Mouse (Mus musculus): ENCODE data around the gene Mllt3. TPM values are rescaled to one million over a fixed set of nuclear protein-coding genes. Genes with fewer than 3 reads are reported as not detected.

Gene Mllt3
- polyA plus RNA-seq, 1 experiment = 5.1 TPM

DNA sequence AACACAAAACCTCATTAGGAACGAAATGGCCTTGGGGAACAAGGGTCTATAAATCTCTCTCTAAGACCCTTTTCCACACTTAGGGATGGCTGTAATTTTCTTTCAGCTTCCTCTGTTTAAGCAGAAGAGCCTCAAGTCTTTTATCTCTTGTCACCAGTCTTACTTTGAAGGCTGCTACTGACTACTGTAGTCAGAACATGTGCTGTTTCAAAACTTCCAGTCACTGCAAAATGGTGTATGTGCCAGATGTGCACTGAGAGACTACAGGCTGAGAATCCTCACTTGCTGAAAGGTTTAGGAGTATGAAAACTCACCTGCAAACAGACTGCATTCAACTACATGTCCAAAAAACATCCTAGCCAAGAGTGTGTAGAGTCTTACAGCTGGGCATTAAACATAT is 232.9 kb downstream of the Mllt3 start:
- no peaks in the 10 kb centered on the region for H3K36me3 ChIP-seq (ENCODE audit: control insufficient read depth, insufficient read depth, low read length)
- H3K4me3 ChIP-seq (ENCODE audit: low read depth, low read length) = no peak overlapping the region
- 89% methylated on average over 1 of the region's 1 CpGs for WGBS
- peaks cover 3% of the 10 kb centered on the region; the same call in 1 of the 2 replicates for H3K4me1 ChIP-seq (ENCODE audit: control insufficient read depth, insufficient read depth, insufficient read length, low read length)
- H3K27me3 ChIP-seq (ENCODE audit: control insufficient read depth, insufficient read depth, low read length) = no peaks in the 10 kb centered on the region
- TF ChIP-seq CTCF (IDR thresholded peaks at IDR 0.05; ENCODE audit: extremely low read depth, insufficient read length, insufficient replicate concordance, low read depth, low read length) (no peak), POLR2A (IDR thresholded peaks at IDR 0.05; ENCODE audit: low read depth, low read length) (no peak)
- H3K27ac ChIP-seq (ENCODE audit: insufficient read depth, low read depth, low read length) = peak overlapping the region; percentile 34; the same call in 1 of the 2 replicates

DNA sequence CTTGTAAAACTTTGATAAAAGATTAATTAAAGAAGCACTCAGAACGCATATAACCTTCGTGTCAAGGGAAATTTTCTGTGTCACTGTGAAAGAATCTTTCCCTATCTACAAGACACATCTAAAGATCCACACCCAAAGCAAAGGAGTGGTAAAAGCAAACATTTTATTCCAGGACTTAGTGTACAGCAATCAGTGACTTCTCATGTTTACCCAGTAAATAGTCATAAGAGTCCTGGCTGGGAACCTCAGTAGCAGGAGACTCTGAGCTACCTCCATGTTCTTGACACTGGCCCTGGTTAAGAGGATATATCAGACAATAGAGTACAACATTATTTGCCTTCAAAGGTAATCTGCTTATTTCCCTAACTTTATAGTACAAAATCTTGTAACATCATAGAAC is 233.7 kb downstream of the Mllt3 start:
- no peak overlapping the region for H3K27ac ChIP-seq (ENCODE audit: insufficient read depth, low read depth, low read length)
- no peak overlapping the region for H3K4me3 ChIP-seq (ENCODE audit: low read depth, low read length)
- H3K36me3 ChIP-seq (ENCODE audit: control insufficient read depth, insufficient read depth, low read length) = no peaks in the 10 kb centered on the region
- WGBS = 29% methylated on average over 2 of the region's 2 CpGs
- TF ChIP-seq POLR2A (IDR thresholded peaks at IDR 0.05; ENCODE audit: low read depth, low read length) (no peak), CTCF (IDR thresholded peaks at IDR 0.05; ENCODE audit: extremely low read depth, insufficient read length, insufficient replicate concordance, low read depth, low read length) (no peak)
- H3K27me3 ChIP-seq (ENCODE audit: control insufficient read depth, insufficient read depth, low read length) = no peaks in the 10 kb centered on the region
- H3K4me1 ChIP-seq (ENCODE audit: control insufficient read depth, insufficient read depth, insufficient read length, low read length) = peaks cover 5% of the 10 kb centered on the region; the same call in 1 of the 2 replicates

DNA sequence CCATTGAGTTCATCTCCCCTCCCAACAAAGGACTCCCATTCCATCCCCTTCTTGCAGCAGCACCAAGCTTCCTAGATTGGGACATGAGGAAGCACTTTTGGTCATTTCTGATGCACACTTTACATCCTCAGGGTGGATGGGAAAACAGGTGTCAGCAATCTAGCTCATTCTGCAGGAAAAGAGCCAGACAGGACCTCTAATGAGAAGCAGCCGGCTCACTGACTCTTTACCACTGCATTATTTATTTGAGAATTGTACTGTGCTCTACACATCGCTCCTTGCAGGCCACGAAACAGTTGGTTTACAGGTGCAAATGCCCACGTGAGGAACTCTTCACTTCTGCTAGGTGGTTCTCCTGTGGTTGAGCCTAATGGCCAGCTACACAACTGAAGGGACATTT is 237.9 kb downstream of the Mllt3 start:
- WGBS = 83% methylated on average over 4 of the region's 4 CpGs
- Histone ChIP-seq H3K27ac (ENCODE audit: insufficient read depth, low read depth, low read length) (no peak overlapping the region), H3K4me1 (ENCODE audit: control insufficient read depth, insufficient read depth, insufficient read length, low read length) (peaks cover 4% of the 10 kb centered on the region; the same call in 1 of the 2 replicates), H3K36me3 (ENCODE audit: control insufficient read depth, insufficient read depth, low read length) (peaks cover 7% of the 10 kb centered on the region; the same call in 1 of the 2 replicates), H3K27me3 (ENCODE audit: control insufficient read depth, insufficient read depth, low read length) (no peaks in the 10 kb centered on the region), H3K4me3 (ENCODE audit: low read depth, low read length) (no peak overlapping the region)
- no peak for TF ChIP-seq CTCF (IDR thresholded peaks at IDR 0.05; ENCODE audit: extremely low read depth, insufficient read length, insufficient replicate concordance, low read depth, low read length)
- no peak for TF ChIP-seq POLR2A (IDR thresholded peaks at IDR 0.05; ENCODE audit: low read depth, low read length)

DNA sequence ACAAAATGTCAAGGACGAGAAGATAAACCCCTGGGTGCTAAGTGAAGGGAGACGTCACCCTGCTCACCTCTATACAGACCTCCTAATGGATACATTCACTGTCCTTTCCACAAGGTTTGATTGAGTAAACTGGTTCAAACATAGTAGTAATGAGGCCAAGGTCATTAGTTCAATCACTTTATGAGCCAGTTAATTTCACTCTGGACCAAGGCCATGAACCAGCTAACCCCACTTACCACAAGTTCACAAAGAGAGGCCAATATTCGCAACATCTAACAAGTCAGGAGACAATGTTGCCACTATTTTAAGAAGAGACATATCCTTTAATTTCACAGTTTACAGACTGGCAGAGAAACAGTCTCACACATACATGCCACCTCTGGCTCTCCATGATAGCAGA is 238.9 kb downstream of the Mllt3 start:
- H3K4me3 ChIP-seq (ENCODE audit: low read depth, low read length) = no peak overlapping the region
- TF ChIP-seq CTCF (IDR thresholded peaks at IDR 0.05; ENCODE audit: extremely low read depth, insufficient read length, insufficient replicate concordance, low read depth, low read length) = no peak
- TF ChIP-seq POLR2A (IDR thresholded peaks at IDR 0.05; ENCODE audit: low read depth, low read length) = no peak
- H3K27ac ChIP-seq (ENCODE audit: insufficient read depth, low read depth, low read length) = no peak overlapping the region
- peaks cover 8% of the 10 kb centered on the region; the same call in 1 of the 2 replicates for H3K36me3 ChIP-seq (ENCODE audit: control insufficient read depth, insufficient read depth, low read length)
- H3K4me1 ChIP-seq (ENCODE audit: control insufficient read depth, insufficient read depth, insufficient read length, low read length) = peaks cover 4% of the 10 kb centered on the region; the same call in 1 of the 2 replicates
- H3K27me3 ChIP-seq (ENCODE audit: control insufficient read depth, insufficient read depth, low read length) = no peaks in the 10 kb centered on the region
- WGBS = 63% methylated on average over 3 of the region's 3 CpGs

DNA sequence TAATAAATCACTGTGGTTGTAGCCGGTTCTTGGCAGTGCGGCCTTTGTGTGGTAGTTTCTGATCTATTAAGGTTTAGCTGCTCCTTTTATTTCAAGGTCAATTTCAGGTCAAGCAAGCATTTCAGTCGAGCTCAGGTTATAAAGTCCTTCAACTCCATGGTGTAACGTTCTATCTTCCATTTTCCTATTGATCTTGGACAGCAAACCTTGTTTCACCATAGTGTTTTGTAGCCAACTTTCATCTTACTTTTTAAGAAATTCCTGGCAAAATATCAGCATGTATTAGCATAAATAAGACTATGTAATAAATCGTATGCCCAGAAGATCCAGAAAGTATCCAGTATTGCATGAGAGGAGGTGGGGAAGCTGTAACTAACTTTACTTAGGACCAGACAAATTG is 240.7 kb downstream of the Mllt3 start:
- TF ChIP-seq POLR2A (IDR thresholded peaks at IDR 0.05; ENCODE audit: low read depth, low read length) (no peak), CTCF (IDR thresholded peaks at IDR 0.05; ENCODE audit: extremely low read depth, insufficient read length, insufficient replicate concordance, low read depth, low read length) (no peak)
- no peak overlapping the region for H3K4me3 ChIP-seq (ENCODE audit: low read depth, low read length)
- no peaks in the 10 kb centered on the region for H3K27me3 ChIP-seq (ENCODE audit: control insufficient read depth, insufficient read depth, low read length)
- H3K27ac ChIP-seq (ENCODE audit: insufficient read depth, low read depth, low read length) = no peak overlapping the region
- H3K36me3 ChIP-seq (ENCODE audit: control insufficient read depth, insufficient read depth, low read length) = peaks cover 8% of the 10 kb centered on the region; the same call in 1 of the 2 replicates
- H3K4me1 ChIP-seq (ENCODE audit: control insufficient read depth, insufficient read depth, insufficient read length, low read length) = peaks cover 4% of the 10 kb centered on the region; the same call in 1 of the 2 replicates
- 80% methylated on average over 5 of the region's 5 CpGs for WGBS

DNA sequence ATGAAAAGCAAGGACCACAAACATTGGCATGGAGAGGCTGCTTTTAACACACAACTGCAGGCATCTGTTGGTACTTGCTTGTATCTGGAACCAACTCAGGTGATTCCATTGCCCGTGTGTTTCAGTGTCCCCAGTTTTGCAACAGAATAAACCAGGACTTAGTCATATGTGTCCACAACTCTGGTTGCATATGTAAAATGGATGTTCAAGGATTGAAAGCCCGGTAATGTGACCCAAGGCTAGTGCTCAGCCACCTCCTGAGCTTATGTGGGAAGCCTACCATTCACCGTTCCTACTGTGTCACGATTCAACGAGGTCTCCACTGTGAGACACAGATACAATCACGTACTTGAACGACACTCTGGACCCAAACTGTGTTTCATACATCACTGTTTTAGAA is 243.7 kb downstream of the Mllt3 start:
- 91% methylated on average over 7 of the region's 7 CpGs for WGBS
- TF ChIP-seq CTCF (IDR thresholded peaks at IDR 0.05; ENCODE audit: extremely low read depth, insufficient read length, insufficient replicate concordance, low read depth, low read length) (no peak), POLR2A (IDR thresholded peaks at IDR 0.05; ENCODE audit: low read depth, low read length) (no peak)
- no peaks in the 10 kb centered on the region; the same call in 1 of the 2 replicates for H3K4me1 ChIP-seq (ENCODE audit: control insufficient read depth, insufficient read depth, insufficient read length, low read length)
- H3K27me3 ChIP-seq (ENCODE audit: control insufficient read depth, insufficient read depth, low read length) = no peaks in the 10 kb centered on the region
- H3K36me3 ChIP-seq (ENCODE audit: control insufficient read depth, insufficient read depth, low read length) = peaks cover 8% of the 10 kb centered on the region; the same call in 1 of the 2 replicates
- H3K27ac ChIP-seq (ENCODE audit: insufficient read depth, low read depth, low read length) = no peak overlapping the region
- no peak overlapping the region for H3K4me3 ChIP-seq (ENCODE audit: low read depth, low read length)

DNA sequence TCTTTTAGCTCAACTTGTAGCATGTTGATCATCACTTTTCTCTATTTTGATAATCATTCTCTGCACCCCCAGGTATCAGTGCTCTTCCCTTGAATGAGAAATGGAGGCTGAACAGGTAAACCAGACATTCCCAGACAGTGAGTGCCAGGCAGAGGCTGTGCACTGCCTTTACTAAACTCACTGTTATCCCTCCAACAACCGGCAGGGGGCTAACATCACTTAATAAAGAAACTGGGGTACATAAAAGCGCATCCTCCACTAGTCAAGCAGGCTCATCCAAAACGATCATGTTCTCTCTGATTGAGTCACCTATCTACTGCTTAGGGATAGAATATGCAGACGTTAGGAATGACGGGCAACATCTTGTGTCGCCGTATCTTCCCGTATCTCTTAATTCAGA is 244.5 kb downstream of the Mllt3 start:
- Histone ChIP-seq H3K4me3 (ENCODE audit: low read depth, low read length) (no peak overlapping the region), H3K4me1 (ENCODE audit: control insufficient read depth, insufficient read depth, insufficient read length, low read length) (no peaks in the 10 kb centered on the region; the same call in 1 of the 2 replicates), H3K27ac (ENCODE audit: insufficient read depth, low read depth, low read length) (no peak overlapping the region), H3K36me3 (ENCODE audit: control insufficient read depth, insufficient read depth, low read length) (peaks cover 11% of the 10 kb centered on the region; the same call in 1 of the 2 replicates), H3K27me3 (ENCODE audit: control insufficient read depth, insufficient read depth, low read length) (no peaks in the 10 kb centered on the region)
- WGBS = 67% methylated on average over 8 of the region's 8 CpGs
- TF ChIP-seq POLR2A (IDR thresholded peaks at IDR 0.05; ENCODE audit: low read depth, low read length) (no peak), CTCF (IDR thresholded peaks at IDR 0.05; ENCODE audit: extremely low read depth, insufficient read length, insufficient replicate concordance, low read depth, low read length) (peak; percentile 50; the same call in 1 of the 2 replicates)
